Mouse (Mus musculus): ENCODE measurements around the gene Atp8b4. TPM values are rescaled to one million over a fixed set of nuclear protein-coding genes. Genes with fewer than 3 reads are reported as not detected.
"Not testable (repeated sequence)": the region's sequence is repeated elsewhere in the genome, so short reads cannot be mapped to it uniquely, and the experiment has no call there.

Atp8b4 gene
- polyA plus RNA-seq, 1 experiment from 2014 or later, result 0.18 TPM

- Histone ChIP-seq H3K4me3 (ENCODE audit: low read length) (no peak overlapping the region), H3K4me1 (ENCODE audit: control insufficient read depth, insufficient read depth, low read length) (no peaks in the 10 kb centered on the region), H3K9ac (ENCODE audit: low read depth, low read length) (no peak overlapping the region), H3K36me3 (ENCODE audit: control insufficient read depth, insufficient read depth, low read length) (no peaks in the 10 kb centered on the region), H3K27ac (ENCODE audit: low read depth, low read length) (no peak overlapping the region), H3K27me3 (ENCODE audit: control insufficient read depth, insufficient read depth, low read length) (no peaks in the 10 kb centered on the region), H3K9me3 (ENCODE audit: control insufficient read depth, low read length) (no peaks in the 10 kb centered on the region), H3K4me2 (replicated peaks; ENCODE audit: low read depth, low read length) (no peak overlapping the region)
- 91% methylated on average over 2 of the region's 2 CpGs for WGBS
- no peak for ATAC-seq (ENCODE audit: low FRiP score, low TSS enrichment)
These were observed 41.8 kb downstream of the Atp8b4 start for GRCm38 (mm10) chr2:126458661-126459060.

DNA sequence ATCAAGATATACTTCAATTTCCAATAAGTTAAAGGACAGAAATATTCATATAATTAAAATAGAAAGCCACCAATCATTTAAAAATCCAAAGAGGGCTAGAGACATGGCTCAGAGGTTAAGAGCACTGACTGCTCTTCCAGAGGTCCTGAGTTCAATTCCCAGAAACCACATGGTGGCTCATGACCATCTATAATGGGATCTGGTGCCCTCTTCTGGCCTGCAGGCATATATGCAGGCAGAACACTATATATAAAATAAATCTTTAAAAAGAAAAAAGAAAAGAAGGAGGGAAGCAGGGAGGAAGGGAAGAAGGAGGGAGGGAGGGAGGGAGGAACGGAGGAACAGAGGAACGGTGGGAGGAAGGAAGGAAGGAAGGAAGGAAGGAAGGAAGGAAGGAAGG, 42.7 kb downstream of the Atp8b4 start:
- not testable (repeated sequence) for H3K9ac ChIP-seq (ENCODE audit: low read depth, low read length); H3K27me3 ChIP-seq (ENCODE audit: control insufficient read depth, insufficient read depth, low read length); H3K9me3 ChIP-seq (ENCODE audit: control insufficient read depth, low read length); ATAC-seq (ENCODE audit: low FRiP score, low TSS enrichment); H3K27ac ChIP-seq (ENCODE audit: low read depth, low read length); H3K36me3 ChIP-seq (ENCODE audit: control insufficient read depth, insufficient read depth, low read length); H3K4me3 ChIP-seq (ENCODE audit: low read length); H3K4me2 ChIP-seq (replicated peaks; ENCODE audit: low read depth, low read length); H3K4me1 ChIP-seq (ENCODE audit: control insufficient read depth, insufficient read depth, low read length)
- WGBS, result 33% methylated on average over 2 of the region's 2 CpGs

DNA sequence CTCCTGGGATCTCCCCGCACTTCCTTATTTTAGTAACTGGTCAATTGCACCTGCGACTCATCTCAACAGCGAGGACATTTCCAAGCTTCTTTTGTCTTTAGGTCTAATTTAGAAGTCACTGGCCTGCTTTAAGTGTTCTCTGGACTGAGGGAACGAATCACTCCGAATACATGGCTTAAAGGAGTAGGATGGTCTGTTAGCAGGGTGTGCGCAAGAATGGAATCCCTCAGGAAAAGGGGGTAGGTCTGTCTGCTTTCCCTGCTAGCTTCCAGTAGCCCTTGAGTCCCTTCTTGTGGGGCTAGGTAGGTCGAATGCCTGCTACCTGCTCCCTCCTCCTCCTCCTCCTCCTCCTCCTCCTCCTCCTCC, 49.6 kb downstream of the Atp8b4 start:
- Histone ChIP-seq H3K4me2 (replicated peaks; ENCODE audit: low read depth, low read length) (no peak overlapping the region), H3K27me3 (ENCODE audit: control insufficient read depth, insufficient read depth, low read length) (no peaks in the 10 kb centered on the region), H3K4me3 (ENCODE audit: low read length) (no peak overlapping the region), H3K9me3 (ENCODE audit: control insufficient read depth, low read length) (no peaks in the 10 kb centered on the region), H3K36me3 (ENCODE audit: control insufficient read depth, insufficient read depth, low read length) (no peaks in the 10 kb centered on the region), H3K27ac (ENCODE audit: low read depth, low read length) (peak overlapping the region; percentile 47; the same call in 1 of the 2 replicates), H3K9ac (ENCODE audit: low read depth, low read length) (no peak overlapping the region), H3K4me1 (ENCODE audit: control insufficient read depth, insufficient read depth, low read length) (no peaks in the 10 kb centered on the region)
- 83% methylated on average over 7 of the region's 7 CpGs for WGBS
- no peak for ATAC-seq (ENCODE audit: low FRiP score, low TSS enrichment)

- Histone ChIP-seq H3K27ac (ENCODE audit: low read depth, low read length) (peak overlapping the region; percentile 47; the same call in 1 of the 2 replicates), H3K4me2 (replicated peaks; ENCODE audit: low read depth, low read length) (no peak overlapping the region), H3K4me3 (ENCODE audit: low read length) (no peak overlapping the region), H3K9me3 (ENCODE audit: control insufficient read depth, low read length) (no peaks in the 10 kb centered on the region), H3K9ac (ENCODE audit: low read depth, low read length) (no peak overlapping the region), H3K27me3 (ENCODE audit: control insufficient read depth, insufficient read depth, low read length) (no peaks in the 10 kb centered on the region), H3K4me1 (ENCODE audit: control insufficient read depth, insufficient read depth, low read length) (no peaks in the 10 kb centered on the region), H3K36me3 (ENCODE audit: control insufficient read depth, insufficient read depth, low read length) (no peaks in the 10 kb centered on the region)
- WGBS, result 71% methylated on average over 14 of the region's 14 CpGs
- ATAC-seq (ENCODE audit: low FRiP score, low TSS enrichment), result peak; percentile 60; the same call in 1 of the 2 replicates
These were observed 50.1 kb downstream of the Atp8b4 start for GRCm38 (mm10) chr2:126450210-126450936.

DNA sequence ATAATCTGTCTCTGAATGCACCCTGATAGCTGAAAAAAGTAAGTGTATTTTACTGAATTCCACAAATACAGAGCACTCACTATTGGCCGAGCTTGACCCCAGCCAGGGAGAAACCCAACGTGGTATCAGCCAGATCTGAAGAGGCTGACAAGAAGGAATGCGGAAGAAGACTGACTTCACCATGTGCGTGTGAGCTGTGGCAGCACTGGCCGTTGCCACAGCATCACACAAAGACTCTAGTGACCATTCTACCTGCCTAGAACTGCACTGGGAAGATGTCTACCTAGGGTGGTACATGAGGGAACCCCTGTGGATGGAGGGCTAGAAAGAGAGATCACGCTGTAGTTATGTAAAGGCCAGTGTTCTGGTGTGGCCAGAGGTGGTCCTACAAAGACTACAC, 55.4 kb downstream of the Atp8b4 start:
- Histone ChIP-seq H3K9me3 (ENCODE audit: control insufficient read depth, low read length) (no peaks in the 10 kb centered on the region), H3K4me1 (ENCODE audit: control insufficient read depth, insufficient read depth, low read length) (no peaks in the 10 kb centered on the region), H3K27me3 (ENCODE audit: control insufficient read depth, insufficient read depth, low read length) (no peaks in the 10 kb centered on the region), H3K36me3 (ENCODE audit: control insufficient read depth, insufficient read depth, low read length) (no peaks in the 10 kb centered on the region), H3K9ac (ENCODE audit: low read depth, low read length) (no peak overlapping the region), H3K4me2 (replicated peaks; ENCODE audit: low read depth, low read length) (no peak overlapping the region), H3K27ac (ENCODE audit: low read depth, low read length) (no peak overlapping the region), H3K4me3 (ENCODE audit: low read length) (no peak overlapping the region)
- WGBS, result 80% methylated on average over 6 of the region's 6 CpGs
- ATAC-seq (ENCODE audit: low FRiP score, low TSS enrichment), result no peak

- H3K4me1 ChIP-seq (ENCODE audit: control insufficient read depth, insufficient read depth, low read length), result no peaks in the 10 kb centered on the region
- H3K36me3 ChIP-seq (ENCODE audit: control insufficient read depth, insufficient read depth, low read length), result no peaks in the 10 kb centered on the region
- H3K9me3 ChIP-seq (ENCODE audit: control insufficient read depth, low read length), result no peaks in the 10 kb centered on the region
- 74% methylated on average over 4 of the region's 4 CpGs for WGBS
- no peak overlapping the region for H3K4me3 ChIP-seq (ENCODE audit: low read length)
- H3K4me2 ChIP-seq (replicated peaks; ENCODE audit: low read depth, low read length), result no peak overlapping the region
- no peak overlapping the region for H3K27ac ChIP-seq (ENCODE audit: low read depth, low read length)
- no peaks in the 10 kb centered on the region for H3K27me3 ChIP-seq (ENCODE audit: control insufficient read depth, insufficient read depth, low read length)
- ATAC-seq (ENCODE audit: low FRiP score, low TSS enrichment), result no peak
- H3K9ac ChIP-seq (ENCODE audit: low read depth, low read length), result no peak overlapping the region
These were observed 58.9 kb downstream of the Atp8b4 start for GRCm38 (mm10) chr2:126441586-126441985.

GRCm38 (mm10) chr2:126434712-126435111, 65.8 kb downstream of the Atp8b4 start:
- ATAC-seq (ENCODE audit: low FRiP score, low TSS enrichment), result no peak
- no peak overlapping the region for H3K9ac ChIP-seq (ENCODE audit: low read depth, low read length)
- no peak overlapping the region for H3K4me2 ChIP-seq (replicated peaks; ENCODE audit: low read depth, low read length)
- no peaks in the 10 kb centered on the region for H3K36me3 ChIP-seq (ENCODE audit: control insufficient read depth, insufficient read depth, low read length)
- 52% methylated on average over 1 of the region's 1 CpGs for WGBS
- no peaks in the 10 kb centered on the region for H3K4me1 ChIP-seq (ENCODE audit: control insufficient read depth, insufficient read depth, low read length)
- H3K9me3 ChIP-seq (ENCODE audit: control insufficient read depth, low read length), result no peaks in the 10 kb centered on the region
- H3K4me3 ChIP-seq (ENCODE audit: low read length), result no peak overlapping the region
- no peak overlapping the region for H3K27ac ChIP-seq (ENCODE audit: low read depth, low read length)
- H3K27me3 ChIP-seq (ENCODE audit: control insufficient read depth, insufficient read depth, low read length), result no peaks in the 10 kb centered on the region

DNA sequence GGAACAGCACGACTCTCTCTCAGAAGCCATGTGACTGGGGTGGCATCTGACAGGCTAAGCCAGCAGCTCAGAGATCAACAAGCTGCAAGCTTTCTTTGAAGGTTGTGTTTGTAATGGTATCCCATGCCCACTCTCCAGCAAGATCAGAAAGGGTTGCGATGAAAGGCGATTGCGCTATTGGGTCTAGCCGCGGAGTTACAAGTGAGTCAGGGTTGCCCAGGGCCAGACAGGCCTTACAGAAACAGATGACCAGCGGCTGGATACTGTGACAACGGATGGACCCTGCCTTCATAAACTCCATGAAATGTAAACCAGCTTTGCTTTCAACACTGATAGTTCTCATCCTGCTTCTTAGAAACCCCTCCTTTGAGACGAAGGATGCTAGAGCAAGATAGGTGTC, 66.2 kb downstream of the Atp8b4 start:
- Histone ChIP-seq H3K4me2 (replicated peaks; ENCODE audit: low read depth, low read length) (no peak overlapping the region), H3K4me1 (ENCODE audit: control insufficient read depth, insufficient read depth, low read length) (no peaks in the 10 kb centered on the region), H3K9me3 (ENCODE audit: control insufficient read depth, low read length) (no peaks in the 10 kb centered on the region), H3K36me3 (ENCODE audit: control insufficient read depth, insufficient read depth, low read length) (no peaks in the 10 kb centered on the region), H3K27ac (ENCODE audit: low read depth, low read length) (no peak overlapping the region), H3K9ac (ENCODE audit: low read depth, low read length) (no peak overlapping the region), H3K27me3 (ENCODE audit: control insufficient read depth, insufficient read depth, low read length) (no peaks in the 10 kb centered on the region), H3K4me3 (ENCODE audit: low read length) (no peak overlapping the region)
- WGBS, result 90% methylated on average over 9 of the region's 9 CpGs
- no peak for ATAC-seq (ENCODE audit: low FRiP score, low TSS enrichment)

- no peak overlapping the region for H3K9ac ChIP-seq (ENCODE audit: low read depth, low read length)
- ATAC-seq (ENCODE audit: low FRiP score, low TSS enrichment), result no peak
- 87% methylated on average over 9 of the region's 9 CpGs for WGBS
These were observed 67.9 kb downstream of the Atp8b4 start for GRCm38 (mm10) chr2:126432481-126433066.

More at GRCm38 (mm10) chr2:126432481-126433066, 67.9 kb downstream of the Atp8b4 start:
- Histone ChIP-seq H3K9me3 (ENCODE audit: control insufficient read depth, low read length) (no peaks in the 10 kb centered on the region), H3K27me3 (ENCODE audit: control insufficient read depth, insufficient read depth, low read length) (no peaks in the 10 kb centered on the region), H3K27ac (ENCODE audit: low read depth, low read length) (no peak overlapping the region), H3K4me1 (ENCODE audit: control insufficient read depth, insufficient read depth, low read length) (no peaks in the 10 kb centered on the region), H3K4me2 (replicated peaks; ENCODE audit: low read depth, low read length) (no peak overlapping the region), H3K4me3 (ENCODE audit: low read length) (no peak overlapping the region), H3K36me3 (ENCODE audit: control insufficient read depth, insufficient read depth, low read length) (no peaks in the 10 kb centered on the region)

Data from kidney, embryonic 14.5 days (tissue).